Mouse (Mus musculus) kidney, embryonic 15.5 days (tissue): ENCODE measurements at regions not wholly inside any gene's neighbourhood (a gene's known extent, or its start where the extent isn't known, plus 50 kb on each side); places are given as distances from the start of the nearest gene placed in this dataset.
A peak's percentile ranks its signal among the peaks of the same experiment; 100 is the strongest.

Source experiments
- ATAC-seq: fragments of 200-750 bp; cut with Nextera tagmentation; replicated peaks from 2 replicates; pipeline ENCODE4 v1.8.0; 2017; ENCODE audit warnings: moderate TSS enrichment; ENCODE audit not compliant: low FRiP score
- H3K27ac ChIP-seq: fragments of 300-500 bp; sonication (generic); 2 replicates; pipeline ENCODE4 v1.5.1; 2015; ENCODE audit warnings: mild to moderate bottlenecking, inconsistent platforms
- H3K27me3 ChIP-seq: fragments of 300-500 bp; sonication (generic); 2 replicates; pipeline ENCODE4 v1.6.1; 2015; ENCODE audit warnings: inconsistent platforms
- H3K36me3 ChIP-seq: fragments of 300-500 bp; sonication (generic); 2 replicates; pipeline ENCODE4 v1.6.1; 2015; ENCODE audit warnings: inconsistent platforms
- H3K4me1 ChIP-seq: fragments of 300-500 bp; sonication (generic); 2 replicates; pipeline ENCODE4 v1.6.1; 2015; ENCODE audit warnings: inconsistent platforms
- H3K4me2 ChIP-seq: fragments of 300-500 bp; sonication (generic); 2 replicates; pipeline ENCODE4 v1.6.1; 2015; ENCODE audit warnings: moderate library complexity, mild to moderate bottlenecking, inconsistent platforms
- H3K4me3 ChIP-seq: fragments of 300-500 bp; sonication (generic); replicated peaks from 2 replicates; pipeline ENCODE4 v1.5.1; 2015; ENCODE audit warnings: mild to moderate bottlenecking, inconsistent platforms
- H3K9ac ChIP-seq: fragments of 300-500 bp; sonication (generic); 2 replicates; pipeline ENCODE4 v1.6.1; 2015; ENCODE audit warnings: mild to moderate bottlenecking, inconsistent platforms
- H3K9me3 ChIP-seq: fragments of 300-500 bp; sonication (generic); replicated peaks from 2 replicates; pipeline ENCODE4 v1.6.1; 2016; ENCODE audit warnings: inconsistent platforms
- WGBS: fragments of 180-500 bp; shearing (Covaris S2); methylation state at CpG from one replicate; pipeline ENCODE4 v1.1.7; 2015; ENCODE audit warnings: mixed read lengths; 5-methylcytosine and 5-hydroxymethylcytosine counted together

DNA sequence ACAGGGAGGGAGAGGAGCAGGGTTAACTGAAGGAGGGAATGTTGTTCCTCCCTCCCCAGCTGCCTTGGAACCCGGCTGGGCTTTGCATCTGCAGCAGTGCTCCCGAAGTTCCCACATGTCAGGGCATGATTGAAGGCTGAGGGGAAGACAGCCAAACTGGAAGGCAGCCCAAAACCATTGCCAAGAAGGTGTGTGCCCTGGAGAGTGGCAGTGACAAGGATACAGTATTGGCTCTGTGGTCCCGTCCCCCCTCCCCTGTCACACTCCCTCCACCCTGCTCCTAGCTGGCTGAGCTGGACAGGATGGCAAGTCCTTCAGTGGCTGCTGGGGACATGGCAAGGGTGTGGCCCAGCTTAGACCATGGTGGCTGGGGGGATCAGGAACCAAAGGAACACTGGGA lies 79.1 kb downstream of the Cyp26b1 start:
- no peaks in the 10 kb centered on the region for H3K9me3 ChIP-seq
- no peak overlapping the region for H3K4me3 ChIP-seq
- 40% methylated on average over 3 of the region's 3 CpGs for WGBS
- no peak overlapping the region for H3K27ac ChIP-seq
- no peak overlapping the region for H3K9ac ChIP-seq
- no peaks in the 10 kb centered on the region for H3K36me3 ChIP-seq
- peaks cover 28% of the 10 kb centered on the region; the same call in 1 of the 2 replicates for H3K27me3 ChIP-seq
- H3K4me1 ChIP-seq: no peaks in the 10 kb centered on the region
- no peak overlapping the region for H3K4me2 ChIP-seq
- ATAC-seq: no peak

DNA sequence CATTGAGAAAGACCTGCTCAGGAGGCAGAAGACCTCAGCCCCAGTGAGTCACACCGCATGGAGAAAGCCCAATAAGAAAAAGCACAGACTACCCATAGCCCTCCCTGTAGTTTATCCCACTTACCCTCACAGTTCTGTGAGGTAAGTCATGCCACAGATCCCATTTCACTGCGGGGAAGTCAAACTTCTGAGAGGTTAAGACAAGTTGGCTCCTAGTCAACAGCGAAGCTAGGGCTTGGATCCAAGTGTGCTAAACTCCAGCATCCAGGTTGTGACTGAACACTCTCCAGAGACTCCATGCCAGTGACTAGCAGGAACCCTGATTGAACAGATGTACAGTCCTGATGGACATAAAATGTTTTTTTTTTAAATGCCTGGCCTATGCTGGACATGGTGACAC lies 85.1 kb downstream of the Cyp26b1 start:
- Histone ChIP-seq H3K4me3 (no peak overlapping the region), H3K4me2 (no peak overlapping the region), H3K4me1 (no peaks in the 10 kb centered on the region), H3K27me3 (peaks cover 27% of the 10 kb centered on the region; the same call in 1 of the 2 replicates), H3K9ac (no peak overlapping the region), H3K36me3 (no peaks in the 10 kb centered on the region), H3K27ac (no peak overlapping the region), H3K9me3 (no peaks in the 10 kb centered on the region)
- ATAC-seq: no peak
- 76% methylated on average over 3 of the region's 3 CpGs for WGBS

DNA sequence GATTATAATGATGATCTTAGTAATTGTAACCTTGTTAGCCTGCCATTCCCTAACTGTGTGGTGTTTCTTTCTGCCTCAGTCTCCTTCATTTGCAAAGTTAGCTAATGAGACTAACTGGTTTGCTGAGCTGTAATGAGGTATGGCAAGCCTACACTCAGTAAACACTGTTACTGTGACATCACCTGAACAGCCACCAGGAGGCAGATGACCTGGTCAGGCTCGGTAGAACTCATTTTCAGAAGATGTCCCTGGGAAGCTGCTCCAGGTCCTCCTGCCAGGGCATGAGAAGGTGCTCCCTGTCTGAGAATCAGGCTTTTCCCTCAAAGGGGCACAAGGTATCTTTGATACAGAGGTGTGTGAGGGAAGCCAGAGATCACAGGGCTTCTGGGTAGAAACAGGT lies 87.0 kb downstream of the Cyp26b1 start:
- H3K9me3 ChIP-seq: no peaks in the 10 kb centered on the region
- no peak for ATAC-seq
- no peaks in the 10 kb centered on the region for H3K4me1 ChIP-seq
- WGBS: 29% methylated on average over 1 of the region's 1 CpGs
- no peaks in the 10 kb centered on the region for H3K36me3 ChIP-seq
- no peak overlapping the region for H3K4me3 ChIP-seq
- H3K27me3 ChIP-seq: 0 out of 2 replicates have a peak, but pooled peaks cover 9% of the 10 kb centered on the region
- H3K4me2 ChIP-seq: no peak overlapping the region
- H3K27ac ChIP-seq: no peak overlapping the region
- no peak overlapping the region for H3K9ac ChIP-seq

DNA sequence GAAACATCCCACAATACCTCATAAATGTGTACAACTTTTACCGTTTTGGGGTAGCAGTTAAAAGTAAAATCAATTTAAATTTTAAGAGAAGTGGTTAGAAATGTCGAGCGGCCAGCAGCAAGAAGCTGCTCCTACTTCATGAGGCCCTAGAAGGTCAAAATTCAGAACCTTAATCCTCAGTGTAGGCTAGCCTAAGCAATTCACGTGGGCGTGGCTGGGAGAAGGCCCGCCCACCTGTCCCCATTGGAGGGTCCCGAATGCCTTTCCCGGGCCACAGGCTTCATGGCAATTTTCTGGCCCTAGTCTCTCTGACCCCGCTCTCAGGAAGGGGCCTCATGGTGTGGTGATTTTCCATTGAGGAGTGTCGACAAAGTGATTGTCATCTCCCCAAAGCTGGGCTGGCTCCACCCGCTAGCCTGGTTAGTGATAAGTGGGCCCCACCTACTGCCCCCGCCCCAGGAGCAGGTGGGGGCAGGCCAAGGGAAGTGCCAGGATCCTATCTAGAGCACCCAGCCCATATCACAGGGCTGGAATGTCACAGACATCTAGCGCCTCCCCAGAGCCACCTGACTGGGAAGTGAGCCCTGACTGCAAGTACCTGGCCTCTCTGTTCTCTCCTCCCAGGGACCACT lies 93.3 kb downstream of the Cyp26b1 start:
- ATAC-seq: no peak
- WGBS: 43% methylated on average over 13 of the region's 13 CpGs
- peaks cover 20% of the 10 kb centered on the region for H3K27me3 ChIP-seq
- H3K36me3 ChIP-seq: no peaks in the 10 kb centered on the region
- no peak overlapping the region for H3K9ac ChIP-seq
- H3K27ac ChIP-seq: no peak overlapping the region
- no peaks in the 10 kb centered on the region for H3K4me1 ChIP-seq
- H3K4me2 ChIP-seq: no peak overlapping the region
- no peaks in the 10 kb centered on the region for H3K9me3 ChIP-seq
- no peak overlapping the region for H3K4me3 ChIP-seq

DNA sequence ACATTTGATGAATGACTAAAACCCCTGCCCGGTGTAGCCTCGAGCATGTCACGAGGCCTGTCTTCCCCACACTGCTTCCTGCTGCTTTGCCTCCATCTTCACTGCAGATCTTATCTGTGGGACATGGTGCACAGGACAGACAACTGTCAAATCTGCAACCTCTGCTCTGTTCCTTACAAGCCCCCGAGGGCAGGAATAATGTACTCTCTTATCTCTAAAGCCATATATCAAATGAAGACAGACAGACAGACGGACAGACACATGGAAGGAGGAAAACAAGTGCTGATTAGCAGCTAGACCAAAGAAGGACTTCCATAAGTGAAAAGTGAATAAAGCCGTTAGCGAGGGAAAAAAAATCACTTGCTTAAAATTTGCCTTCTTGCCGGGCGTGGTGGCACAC lies 95.6 kb downstream of the Cyp26b1 start:
- WGBS: 75% methylated on average over 9 of the region's 9 CpGs

DNA sequence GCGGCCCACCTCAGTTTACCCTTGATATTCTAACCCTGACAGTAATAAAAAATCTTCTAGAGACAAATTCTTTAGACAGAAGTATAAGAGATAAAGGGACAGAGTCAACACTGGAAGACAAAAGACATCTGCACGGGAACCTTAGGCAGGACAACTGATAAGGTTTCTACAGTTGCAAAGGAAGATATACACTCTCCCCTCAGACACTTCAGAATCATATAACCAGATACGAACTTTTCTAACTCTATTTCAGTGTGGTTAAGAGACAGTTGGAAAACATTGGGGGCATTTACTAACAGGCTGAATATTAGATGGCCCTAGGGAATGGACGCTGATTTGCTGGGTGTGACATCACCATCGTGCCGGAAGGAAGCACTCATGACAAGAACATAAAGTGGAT lies 100.0 kb downstream of the Cyp26b1 start:
- no peak overlapping the region for H3K27ac ChIP-seq
- peaks cover 16% of the 10 kb centered on the region for H3K27me3 ChIP-seq
- no peak overlapping the region for H3K4me3 ChIP-seq
- no peak for ATAC-seq
- H3K4me2 ChIP-seq: no peak overlapping the region
- H3K9me3 ChIP-seq: no peaks in the 10 kb centered on the region
- 48% methylated on average over 6 of the region's 6 CpGs for WGBS
- H3K4me1 ChIP-seq: peaks cover 6% of the 10 kb centered on the region; the same call in 1 of the 2 replicates
- H3K9ac ChIP-seq: no peak overlapping the region
- no peaks in the 10 kb centered on the region for H3K36me3 ChIP-seq

More for the DNA sequence above, 95.6 kb downstream of the Cyp26b1 start:
- Histone ChIP-seq H3K4me1 (peaks cover 4% of the 10 kb centered on the region; the same call in 1 of the 2 replicates), H3K9me3 (no peaks in the 10 kb centered on the region), H3K4me2 (no peak overlapping the region), H3K9ac (no peak overlapping the region), H3K27me3 (peaks cover 24% of the 10 kb centered on the region), H3K4me3 (no peak overlapping the region), H3K36me3 (no peaks in the 10 kb centered on the region), H3K27ac (no peak overlapping the region)
- no peak for ATAC-seq

DNA sequence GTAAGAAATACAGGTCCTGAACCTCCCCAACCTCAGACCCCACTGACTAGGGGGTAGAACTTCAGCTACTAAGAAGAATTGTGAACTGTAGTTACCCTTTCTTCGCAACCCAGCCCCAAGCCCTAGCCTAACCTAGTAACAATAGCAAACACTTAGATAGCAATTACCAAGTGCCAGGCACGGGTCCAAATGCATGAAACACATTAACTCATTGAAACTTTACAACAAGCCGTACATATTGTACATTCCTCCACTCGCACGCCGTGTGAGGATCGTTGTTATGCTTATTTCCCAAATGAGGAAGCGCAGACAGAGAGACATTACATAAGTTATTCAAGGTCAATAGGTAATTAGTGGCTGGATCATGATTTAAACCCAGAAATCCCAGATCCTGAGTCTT lies 100.5 kb downstream of the Cyp26b1 start:
- Histone ChIP-seq H3K4me2 (no peak overlapping the region), H3K4me3 (no peak overlapping the region), H3K36me3 (no peaks in the 10 kb centered on the region), H3K4me1 (peaks cover 6% of the 10 kb centered on the region; the same call in 1 of the 2 replicates), H3K9ac (no peak overlapping the region), H3K9me3 (no peaks in the 10 kb centered on the region), H3K27ac (no peak overlapping the region), H3K27me3 (peaks cover 16% of the 10 kb centered on the region)
- no peak for ATAC-seq
- WGBS: 52% methylated on average over 8 of the region's 8 CpGs

DNA sequence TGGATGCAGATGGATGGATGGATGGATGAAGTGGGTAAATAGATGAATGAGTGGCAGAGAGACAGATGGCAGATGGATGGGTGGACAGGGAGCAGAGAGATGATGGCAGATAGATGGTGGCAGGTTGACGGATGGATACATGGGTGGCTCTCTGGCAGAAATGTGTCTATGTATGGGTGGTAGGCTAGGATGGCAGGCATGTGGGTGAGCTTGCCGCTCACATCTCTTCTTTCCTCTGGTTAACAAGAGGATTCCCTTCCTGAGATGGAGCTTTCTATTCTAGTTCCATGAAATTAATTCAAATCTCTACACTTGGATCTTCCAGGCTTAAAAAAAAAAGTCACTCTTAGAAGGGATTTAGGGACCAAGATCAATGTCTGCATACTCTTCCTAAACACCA lies 101.1 kb downstream of the Cyp26b1 start:
- Histone ChIP-seq H3K9ac (no peak overlapping the region), H3K4me2 (no peak overlapping the region), H3K36me3 (no peaks in the 10 kb centered on the region), H3K9me3 (no peaks in the 10 kb centered on the region), H3K27ac (no peak overlapping the region), H3K4me1 (peaks cover 6% of the 10 kb centered on the region; the same call in 1 of the 2 replicates), H3K4me3 (no peak overlapping the region), H3K27me3 (peaks cover 16% of the 10 kb centered on the region)
- no peak for ATAC-seq
- 93% methylated on average over 2 of the region's 2 CpGs for WGBS

DNA sequence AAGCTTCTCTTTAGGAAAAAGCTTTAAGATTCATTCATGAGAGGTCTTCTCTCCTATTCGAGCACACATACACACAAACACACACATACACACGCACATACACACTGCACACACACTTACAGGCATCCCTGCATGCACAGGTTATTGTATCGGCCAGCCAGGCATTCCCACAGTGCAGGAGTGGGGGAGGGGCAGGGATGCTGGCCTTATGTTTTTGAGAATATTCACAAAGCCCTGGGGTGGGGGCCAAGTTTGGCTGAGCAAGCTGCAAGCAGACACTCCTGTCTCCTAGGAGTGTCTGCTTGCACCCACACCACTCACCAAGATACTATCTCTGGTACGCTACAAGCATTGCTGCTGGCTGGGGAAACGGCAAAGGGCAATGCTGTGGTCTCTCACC lies 102.6 kb downstream of the Cyp26b1 start:
- Histone ChIP-seq H3K4me2 (no peak overlapping the region), H3K27me3 (peaks cover 7% of the 10 kb centered on the region), H3K9me3 (no peaks in the 10 kb centered on the region), H3K4me1 (peaks cover 6% of the 10 kb centered on the region; the same call in 1 of the 2 replicates), H3K27ac (no peak overlapping the region), H3K4me3 (no peak overlapping the region), H3K36me3 (no peaks in the 10 kb centered on the region), H3K9ac (no peak overlapping the region)
- WGBS: 74% methylated on average over 5 of the region's 5 CpGs
- ATAC-seq: no peak

DNA sequence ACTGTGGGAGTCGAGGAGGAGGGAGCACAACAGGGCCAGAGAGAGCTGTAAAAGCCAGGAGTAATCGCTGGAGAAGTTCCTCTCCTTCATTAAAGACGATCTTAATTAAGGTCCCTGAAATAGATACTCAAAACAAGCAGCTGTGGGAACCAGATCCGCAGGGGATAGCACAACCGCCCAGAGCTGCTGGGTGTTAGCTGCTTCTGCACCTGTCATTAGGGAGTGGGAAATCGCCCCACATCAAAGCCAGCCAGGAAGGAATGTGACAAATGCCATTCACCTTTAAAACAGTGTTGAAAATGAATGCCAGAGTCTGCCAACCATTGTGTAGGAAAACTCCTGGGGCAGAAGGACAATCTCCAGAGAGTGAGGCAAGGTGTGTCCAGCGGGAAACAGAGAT lies 112.5 kb downstream of the Cyp26b1 start:
- 22% methylated on average over 7 of the region's 7 CpGs for WGBS
- 0 out of 2 replicates have a peak, but pooled peaks have one; percentile 43 for ATAC-seq
- Histone ChIP-seq H3K36me3 (no peaks in the 10 kb centered on the region), H3K9me3 (no peaks in the 10 kb centered on the region), H3K9ac (no peak overlapping the region), H3K4me1 (peaks cover 23% of the 10 kb centered on the region), H3K27me3 (peaks cover 31% of the 10 kb centered on the region), H3K27ac (no peak overlapping the region), H3K4me2 (no peak overlapping the region), H3K4me3 (no peak overlapping the region)

DNA sequence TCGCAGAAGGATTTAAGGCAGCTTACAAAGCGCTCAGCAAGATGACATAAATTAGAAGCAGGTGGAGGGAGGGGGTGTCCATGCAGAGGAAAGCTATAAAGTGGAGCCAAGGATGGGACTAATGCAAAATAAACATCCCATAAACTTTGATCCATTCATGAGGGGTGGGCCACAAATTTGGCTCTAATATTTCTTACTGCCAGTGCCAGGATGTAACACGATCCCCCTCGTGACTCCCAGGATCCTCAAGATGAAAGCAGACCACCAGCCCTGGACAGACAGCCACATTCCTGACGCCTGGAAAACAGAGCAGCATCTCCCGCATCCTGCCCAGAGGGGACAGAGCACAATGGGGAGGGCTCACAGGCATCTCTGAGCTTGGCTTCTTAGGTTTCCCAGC lies 116.6 kb downstream of the Cyp26b1 start:
- Histone ChIP-seq H3K4me2 (no peak overlapping the region; the same call in 1 of the 2 replicates), H3K9ac (no peak overlapping the region), H3K27ac (no peak overlapping the region), H3K4me3 (no peak overlapping the region), H3K36me3 (no peaks in the 10 kb centered on the region), H3K27me3 (peaks cover 39% of the 10 kb centered on the region), H3K9me3 (no peaks in the 10 kb centered on the region), H3K4me1 (peaks cover 19% of the 10 kb centered on the region)
- 16% methylated on average over 6 of the region's 6 CpGs for WGBS
- peak; percentile 46; the same call in 1 of the 2 replicates for ATAC-seq

DNA sequence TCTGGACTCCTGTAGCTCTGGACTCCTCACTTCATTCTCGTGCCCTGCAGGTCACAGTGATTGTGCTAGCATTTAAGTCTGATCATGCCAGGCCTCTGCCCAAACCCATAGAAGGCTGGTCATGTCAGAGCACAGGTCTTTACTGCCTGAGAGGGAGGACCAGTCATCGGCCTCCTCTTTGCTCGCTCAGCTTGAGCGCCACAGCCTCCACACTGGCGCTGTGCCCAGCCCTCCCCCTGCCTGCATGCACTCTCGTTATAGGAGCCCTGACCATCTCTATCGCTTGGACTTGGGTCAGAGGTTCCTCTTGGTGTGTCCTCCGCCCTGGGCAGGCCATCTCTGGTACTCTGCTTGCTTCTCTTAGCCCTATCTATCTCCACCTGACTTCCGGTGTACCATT lies 117.2 kb downstream of the Cyp26b1 start:
- peak; percentile 44; the same call in 1 of the 2 replicates for ATAC-seq

DNA sequence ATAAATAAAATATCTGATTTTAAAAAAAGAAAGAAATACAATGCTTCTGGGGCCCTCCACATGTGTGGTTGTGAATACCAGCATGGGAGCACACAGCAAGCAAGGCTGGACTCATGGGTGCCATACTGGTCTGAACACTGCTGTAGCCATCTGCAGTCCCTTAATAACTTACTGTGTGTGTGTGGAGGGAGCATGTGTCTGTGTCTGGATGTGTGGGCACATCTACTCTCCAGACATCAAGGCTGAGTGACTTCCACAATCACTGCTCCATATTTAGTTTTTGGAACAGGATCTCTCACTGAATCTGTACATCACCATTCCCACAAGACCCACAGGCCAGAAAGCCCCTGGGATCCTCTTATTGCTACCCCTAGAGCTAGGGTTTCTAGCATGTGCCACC lies 118.9 kb downstream of the Cyp26b1 start:
- no peak for ATAC-seq
- no peak overlapping the region for H3K4me3 ChIP-seq
- H3K9me3 ChIP-seq: no peaks in the 10 kb centered on the region
- H3K4me1 ChIP-seq: peaks cover 12% of the 10 kb centered on the region
- peaks cover 38% of the 10 kb centered on the region for H3K27me3 ChIP-seq
- no peaks in the 10 kb centered on the region for H3K36me3 ChIP-seq
- no peak overlapping the region for H3K4me2 ChIP-seq
- H3K9ac ChIP-seq: no peak overlapping the region
- H3K27ac ChIP-seq: no peak overlapping the region

More for the DNA sequence above, 117.2 kb downstream of the Cyp26b1 start:
- Histone ChIP-seq H3K27ac (no peak overlapping the region), H3K9ac (no peak overlapping the region), H3K27me3 (peaks cover 38% of the 10 kb centered on the region), H3K9me3 (no peaks in the 10 kb centered on the region), H3K36me3 (no peaks in the 10 kb centered on the region), H3K4me3 (no peak overlapping the region), H3K4me1 (peaks cover 13% of the 10 kb centered on the region), H3K4me2 (peak overlapping the region; percentile 37)
- 24% methylated on average over 9 of the region's 9 CpGs for WGBS
